Mouse (Mus musculus) adrenal gland, adult 10 weeks (tissue): ENCODE measurements around the gene Kif6. TPM values are rescaled to one million over a fixed set of nuclear protein-coding genes. Genes with fewer than 3 reads are reported as not detected.

Experiments
- polyA plus RNA-seq: library from polyadenylated mRNA; stranded (reverse); fragments of 350-450 nt; fragmentation: Illumina TruSeq; extraction: RNeasy Lipid Tissue Mini Kit (QIAGEN cat#74804); gene quantifications from one replicate; pipeline ENCODE4 v1.2.3, GENCODE M21; 2014; ENCODE audit warnings: low read depth, low replicate concordance

Kif6 gene
- polyA plus RNA-seq, result not detected

DNA sequence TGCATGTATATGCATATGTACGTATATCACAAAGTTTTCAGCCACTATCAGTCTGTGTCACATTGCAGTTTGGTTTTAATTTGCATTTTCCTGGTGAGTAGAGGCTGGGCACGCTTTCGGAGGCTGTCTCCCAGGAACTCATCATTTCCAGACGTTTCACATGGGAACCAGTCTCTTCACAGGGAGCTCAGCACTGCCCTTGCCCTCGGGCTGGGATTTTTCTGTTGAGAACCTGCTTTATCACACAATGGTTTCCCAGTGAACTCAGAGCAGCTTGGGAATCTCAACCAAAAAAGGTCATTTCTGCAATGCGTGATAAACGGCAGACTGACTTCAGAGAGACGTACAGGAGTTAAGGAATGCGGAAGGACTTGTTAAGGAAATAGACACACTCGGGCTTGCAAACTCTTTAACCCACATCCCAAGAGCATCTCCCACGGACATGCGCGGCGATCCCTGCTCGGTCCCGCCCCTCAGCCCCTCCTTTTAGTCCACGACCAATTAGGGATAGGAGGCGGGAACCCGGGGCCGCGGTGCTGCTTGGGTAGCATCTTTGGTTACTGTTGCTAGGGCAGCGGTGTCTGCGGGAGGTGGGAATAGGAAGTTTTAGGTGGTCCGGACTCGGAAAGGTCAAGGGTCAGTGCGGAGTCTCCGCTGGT, at the start of gene Kif6:
TSS of gene Kif6 (plus strand) at position 560 of the 659 bp plus-strand sequence.

Other genes with a start within 250 kb of the Kif6 start
- gene Mocs1, start 186.8 kb upstream of the Kif6 start, polyA plus RNA-seq, result 3.4 TPM
- gene Daam2, start 50.8 kb upstream of the Kif6 start, polyA plus RNA-seq, result 3.8 TPM